Mouse (Mus musculus) lung, embryonic 14.5 days (tissue): ENCODE measurements at regions not wholly inside any gene's neighbourhood (a gene's known extent, or its start where the extent isn't known, plus 50 kb on each side); places are given as distances from the start of the nearest gene placed in this dataset.

Experiments
- ATAC-seq: fragments of 200-750 bp; cut with Nextera tagmentation; 2 replicates; pipeline ENCODE4 v1.8.0; 2017; ENCODE audit warnings: mild to moderate bottlenecking, moderate TSS enrichment, moderate library complexity; ENCODE audit not compliant: insufficient read depth
- DNase-seq: peaks from one replicate; pipeline ENCODE4 v3.0.0-alpha.2; 2015
- H3K27ac ChIP-seq: fragments of 300-500 bp; sonication (generic); 2 replicates; pipeline ENCODE4 v1.5.1; 2014; ENCODE audit warnings: low read depth, mild to moderate bottlenecking, moderate library complexity
- H3K27me3 ChIP-seq: fragments of 300-500 bp; sonication (generic); 2 replicates; pipeline ENCODE4 v1.6.1; 2014; ENCODE audit warnings: low read length, control low read depth; ENCODE audit not compliant: insufficient read depth
- H3K36me3 ChIP-seq: fragments of 300-500 bp; sonication (generic); 2 replicates; pipeline ENCODE4 v1.6.1; 2014; ENCODE audit warnings: control low read depth; ENCODE audit not compliant: insufficient read depth
- H3K4me1 ChIP-seq: fragments of 300-500 bp; sonication (generic); 2 replicates; pipeline ENCODE4 v1.6.1; 2014; ENCODE audit warnings: antibody characterized with exemption, control low read depth; ENCODE audit not compliant: insufficient read depth
- H3K4me2 ChIP-seq: fragments of 300-500 bp; sonication (generic); 2 replicates; pipeline ENCODE4 v1.6.1; 2014; ENCODE audit warnings: mild to moderate bottlenecking
- H3K4me3 ChIP-seq: fragments of 300-500 bp; sonication (generic); 2 replicates; pipeline ENCODE4 v1.5.1; 2014; ENCODE audit warnings: low read depth, low read length
- H3K9ac ChIP-seq: fragments of 300-500 bp; sonication (generic); 2 replicates; pipeline ENCODE4 v1.6.1; 2014
- H3K9me3 ChIP-seq: fragments of 300-500 bp; sonication (generic); 2 replicates; pipeline ENCODE4 v1.6.1; 2016; ENCODE audit warnings: low read depth, low read length, control low read depth
- CTCF ChIP-seq: IDR thresholded peaks from 2 replicates; pipeline ENCODE4 v1.5.1; 2016; ENCODE audit warnings: antibody characterized with exemption, low read depth
- WGBS: fragments of 180-500 bp; shearing (Covaris S2); extraction: QIAGEN DNeasy Blood & Tissue Kit; methylation state at CpG from one replicate; pipeline ENCODE4 v1.1.7; 2014; 5-methylcytosine and 5-hydroxymethylcytosine counted together

DNA sequence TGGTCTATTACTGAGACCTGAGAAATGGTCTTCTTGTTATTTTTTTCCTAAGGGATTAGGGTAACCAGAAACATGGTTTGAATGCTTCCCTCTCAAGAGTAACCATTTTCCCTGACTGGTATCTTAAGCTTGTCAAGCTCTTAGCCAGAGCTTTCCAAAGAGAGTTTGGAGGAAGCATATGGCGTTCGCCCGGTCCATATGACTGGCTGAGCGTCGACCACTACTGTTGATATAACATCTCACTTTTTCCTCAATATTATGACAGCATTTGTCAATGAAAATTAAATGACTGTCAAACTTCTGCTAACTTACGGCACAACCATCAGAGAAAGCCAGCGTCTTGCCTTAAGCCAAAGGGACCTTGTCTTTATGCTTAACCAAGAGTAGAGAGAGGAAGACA, 383.2 kb downstream of the Zfp536 start:
- no peaks in the 10 kb centered on the region for H3K4me1 ChIP-seq
- H3K9me3 ChIP-seq, result no peaks in the 10 kb centered on the region
- H3K9ac ChIP-seq, result no peak overlapping the region
- no peaks in the 10 kb centered on the region for H3K27me3 ChIP-seq
- H3K27ac ChIP-seq, result no peak overlapping the region
- ATAC-seq, result no peak
- WGBS, result 88% methylated on average over 7 of the region's 7 CpGs
- no peaks in the 10 kb centered on the region for H3K36me3 ChIP-seq
- H3K4me3 ChIP-seq, result no peak overlapping the region
- DNase-seq, result no peak
- TF ChIP-seq CTCF, result no peak
- no peak overlapping the region for H3K4me2 ChIP-seq

GRCm38 (mm10) chr7:37392122-37392521, 381.3 kb downstream of the Zfp536 start:
- TF ChIP-seq CTCF, result no peak
- H3K4me2 ChIP-seq, result no peak overlapping the region
- no peak overlapping the region for H3K27ac ChIP-seq
- no peaks in the 10 kb centered on the region for H3K4me1 ChIP-seq
- no peaks in the 10 kb centered on the region for H3K9me3 ChIP-seq
- 82% methylated on average over 6 of the region's 6 CpGs for WGBS
- no peak overlapping the region for H3K9ac ChIP-seq
- DNase-seq, result no peak
- H3K36me3 ChIP-seq, result no peaks in the 10 kb centered on the region
- H3K4me3 ChIP-seq, result no peak overlapping the region
- H3K27me3 ChIP-seq, result no peaks in the 10 kb centered on the region
- ATAC-seq, result no peak

- Histone ChIP-seq H3K36me3 (no peaks in the 10 kb centered on the region), H3K9me3 (no peaks in the 10 kb centered on the region), H3K27me3 (no peaks in the 10 kb centered on the region), H3K4me2 (no peak overlapping the region), H3K4me3 (no peak overlapping the region), H3K27ac (no peak overlapping the region), H3K4me1 (no peaks in the 10 kb centered on the region), H3K9ac (no peak overlapping the region)
- WGBS, result 85% methylated on average over 8 of the region's 8 CpGs
- DNase-seq (no peak), ATAC-seq (no peak)
- TF ChIP-seq CTCF, result no peak
These were observed 380.8 kb downstream of the Zfp536 start for GRCm38 (mm10) chr7:37392604-37393003.

DNA sequence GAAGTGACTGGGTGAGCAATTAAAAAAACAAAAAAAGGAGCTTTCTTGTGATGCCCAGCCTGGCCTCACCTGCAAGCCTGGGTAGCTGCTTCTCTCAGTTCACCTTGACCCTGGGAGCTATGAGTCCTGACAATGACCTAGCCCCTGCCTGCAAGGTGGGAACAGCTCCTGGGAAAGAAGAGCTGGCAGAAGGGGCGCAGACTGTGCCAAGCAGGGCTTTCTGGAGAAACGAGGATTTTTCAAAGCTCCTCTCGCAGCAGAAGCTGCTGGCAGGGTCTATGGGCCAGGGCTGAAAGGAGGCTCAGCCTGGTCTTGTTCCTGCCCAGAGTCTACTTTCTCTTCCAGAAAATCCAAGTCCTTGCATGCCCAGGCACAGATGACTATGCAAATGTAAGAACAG, 380.4 kb downstream of the Zfp536 start:
- Histone ChIP-seq H3K4me1 (no peaks in the 10 kb centered on the region), H3K27me3 (no peaks in the 10 kb centered on the region), H3K9me3 (no peaks in the 10 kb centered on the region), H3K27ac (no peak overlapping the region), H3K36me3 (no peaks in the 10 kb centered on the region), H3K4me3 (no peak overlapping the region), H3K9ac (no peak overlapping the region), H3K4me2 (no peak overlapping the region)
- no peak for TF ChIP-seq CTCF
- no peak for ATAC-seq
- WGBS, result 76% methylated on average over 3 of the region's 3 CpGs
- DNase-seq, result no peak

DNA sequence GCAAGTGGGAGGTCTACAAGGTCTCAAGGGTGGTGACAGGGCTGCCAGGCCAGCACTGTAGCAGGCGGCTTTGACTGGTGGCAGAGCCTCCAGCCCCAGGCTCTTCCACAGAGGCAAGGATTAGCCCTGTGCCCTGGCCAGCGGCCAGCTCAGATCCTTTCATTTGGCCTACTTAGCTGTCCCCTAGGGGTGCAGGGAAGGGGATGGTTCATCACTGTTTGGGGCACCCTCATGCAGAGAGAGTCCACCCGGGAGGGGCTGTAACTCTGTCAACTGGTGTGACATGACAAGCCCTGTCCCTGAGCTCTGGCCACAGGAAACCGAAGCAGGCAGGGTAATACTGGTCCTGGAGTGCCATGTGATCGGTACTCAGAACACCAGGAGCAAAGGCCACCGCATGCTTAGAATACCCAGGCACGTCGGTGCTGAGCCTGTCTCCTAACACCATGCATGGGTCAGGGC, 378.4 kb downstream of the Zfp536 start:
- no peak overlapping the region for H3K9ac ChIP-seq
- no peaks in the 10 kb centered on the region for H3K9me3 ChIP-seq
- 48% methylated on average over 8 of the region's 8 CpGs for WGBS
- ATAC-seq (no peak), DNase-seq (peak; percentile 22)
- TF ChIP-seq CTCF, result no peak
- no peaks in the 10 kb centered on the region for H3K27me3 ChIP-seq
- no peak overlapping the region for H3K4me2 ChIP-seq
- H3K4me1 ChIP-seq, result no peaks in the 10 kb centered on the region
- no peak overlapping the region for H3K27ac ChIP-seq
- no peak overlapping the region for H3K4me3 ChIP-seq
- H3K36me3 ChIP-seq, result no peaks in the 10 kb centered on the region

- ATAC-seq (no peak), DNase-seq (no peak)
- Histone ChIP-seq H3K9ac (no peak overlapping the region), H3K27me3 (no peaks in the 10 kb centered on the region), H3K4me3 (no peak overlapping the region), H3K36me3 (no peaks in the 10 kb centered on the region), H3K27ac (no peak overlapping the region), H3K9me3 (no peaks in the 10 kb centered on the region), H3K4me2 (no peak overlapping the region), H3K4me1 (no peaks in the 10 kb centered on the region)
- no peak for TF ChIP-seq CTCF
- 64% methylated on average over 13 of the region's 13 CpGs for WGBS
These were observed 377.4 kb downstream of the Zfp536 start for GRCm38 (mm10) chr7:37395881-37396513.

DNA sequence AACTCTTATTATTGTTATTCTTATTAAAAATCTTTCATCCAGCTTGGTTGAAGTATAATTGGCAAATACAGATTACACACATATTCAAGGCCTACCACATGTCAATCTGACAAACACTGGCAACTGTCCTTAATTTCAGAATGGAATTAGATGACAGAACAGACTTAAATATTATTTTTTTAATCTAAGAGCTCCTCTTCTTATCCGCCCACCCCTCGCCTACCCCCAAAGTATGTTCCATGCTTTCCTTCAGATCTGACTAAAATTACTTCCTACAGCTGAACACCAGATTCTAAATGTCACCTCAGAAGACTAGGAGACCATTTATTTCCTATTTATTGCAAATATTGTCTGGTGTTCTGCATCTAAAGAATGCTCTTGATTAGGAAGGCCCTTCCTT, 370.0 kb downstream of the Zfp536 start:
- Histone ChIP-seq H3K36me3 (no peaks in the 10 kb centered on the region), H3K9me3 (no peaks in the 10 kb centered on the region), H3K4me2 (no peak overlapping the region), H3K4me3 (no peak overlapping the region), H3K9ac (no peak overlapping the region), H3K27ac (no peak overlapping the region), H3K27me3 (no peaks in the 10 kb centered on the region), H3K4me1 (no peaks in the 10 kb centered on the region)
- TF ChIP-seq CTCF, result no peak
- ATAC-seq (no peak), DNase-seq (no peak)
- WGBS, result 89% methylated on average over 2 of the region's 2 CpGs

GRCm38 (mm10) chr7:37413350-37413749, 360.1 kb downstream of the Zfp536 start:
- TF ChIP-seq CTCF, result no peak
- DNase-seq (peak; percentile 59), ATAC-seq (no peak)
- WGBS, result 39% methylated on average over 4 of the region's 4 CpGs
- no peaks in the 10 kb centered on the region for H3K27me3 ChIP-seq
- H3K27ac ChIP-seq, result no peak overlapping the region
- no peaks in the 10 kb centered on the region for H3K4me1 ChIP-seq
- no peak overlapping the region for H3K4me2 ChIP-seq
- no peaks in the 10 kb centered on the region for H3K36me3 ChIP-seq
- H3K4me3 ChIP-seq, result no peak overlapping the region
- no peaks in the 10 kb centered on the region for H3K9me3 ChIP-seq
- no peak overlapping the region for H3K9ac ChIP-seq
